Mouse (Mus musculus) embryonic facial prominence, embryonic 14.5 days (tissue): ENCODE measurements at regions not wholly inside any gene's neighbourhood (a gene's known extent, or its start where the extent isn't known, plus 50 kb on each side); places are given as distances from the start of the nearest gene placed in this dataset.

Experiments used
- ATAC-seq: fragments of 200-750 bp; cut with Nextera tagmentation; 2 replicates; pipeline ENCODE4 v1.8.0; 2017; ENCODE audit warnings: low read depth, moderate number of reproducible peaks, moderate TSS enrichment
- DNase-seq: peaks from one replicate; pipeline ENCODE4 v3.0.0-alpha.2; 2015; ENCODE audit warnings: low spot score
- H3K27ac ChIP-seq: fragments of 300-500 bp; sonication (generic); replicated peaks from 2 replicates; pipeline ENCODE4 v1.5.1; 2014; ENCODE audit warnings: low read depth, mild to moderate bottlenecking, low read length, moderate library complexity
- H3K27me3 ChIP-seq: fragments of 300-500 bp; sonication (generic); replicated peaks from 2 replicates; pipeline ENCODE4 v1.6.1; 2014; ENCODE audit warnings: low read length; ENCODE audit not compliant: control insufficient read depth, insufficient read depth
- H3K36me3 ChIP-seq: fragments of 300-500 bp; sonication (generic); 2 replicates; pipeline ENCODE4 v1.6.1; 2014; ENCODE audit warnings: low read length, mixed read lengths; ENCODE audit not compliant: control insufficient read depth, insufficient read depth
- H3K4me1 ChIP-seq: fragments of 300-500 bp; sonication (generic); 2 replicates; pipeline ENCODE4 v1.6.1; 2014; ENCODE audit warnings: antibody characterized with exemption, low read length; ENCODE audit not compliant: control insufficient read depth, insufficient read depth
- H3K4me2 ChIP-seq: fragments of 300-500 bp; sonication (generic); 2 replicates; pipeline ENCODE4 v1.6.1; 2014; ENCODE audit warnings: low read depth, mild to moderate bottlenecking, low read length, moderate library complexity, mixed read lengths
- H3K4me3 ChIP-seq: fragments of 300-500 bp; sonication (generic); 2 replicates; pipeline ENCODE4 v1.5.1; 2014; ENCODE audit warnings: low read depth, mild to moderate bottlenecking, low read length
- H3K9ac ChIP-seq: fragments of 300-500 bp; sonication (generic); 2 replicates; pipeline ENCODE4 v1.6.1; 2014; ENCODE audit warnings: low read depth, mild to moderate bottlenecking, low read length, moderate library complexity, mixed read lengths
- H3K9me3 ChIP-seq: fragments of 300-500 bp; sonication (generic); 2 replicates; pipeline ENCODE4 v1.6.1; 2016; ENCODE audit warnings: low read length; ENCODE audit not compliant: control insufficient read depth
- WGBS: fragments of 180-500 bp; shearing (Covaris S2); extraction: QIAGEN DNeasy Blood & Tissue Kit; methylation state at CpG from one replicate; pipeline ENCODE4 v1.1.7; 2014; 5-methylcytosine and 5-hydroxymethylcytosine counted together

DNA sequence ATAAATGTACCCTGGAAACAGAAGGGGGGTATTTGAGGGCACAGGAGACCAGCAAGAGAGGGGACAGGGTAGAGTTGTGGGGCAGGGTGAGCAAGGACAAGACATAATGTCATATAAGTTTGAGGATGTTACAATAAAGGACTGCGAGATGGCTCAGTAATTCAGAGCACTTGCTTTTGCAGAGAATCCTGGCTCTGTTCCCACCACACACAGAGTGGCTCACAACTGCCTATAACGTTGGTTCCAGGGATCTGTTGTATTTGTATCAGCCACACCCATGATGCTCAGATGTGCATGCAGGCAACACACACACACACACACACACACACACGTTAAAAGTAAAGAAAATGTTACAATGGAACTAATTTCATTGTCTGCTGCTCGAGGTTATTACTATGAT lies 94.2 kb upstream of the Paqr3 start:
- 76% methylated on average over 4 of the region's 4 CpGs for WGBS

DNA sequence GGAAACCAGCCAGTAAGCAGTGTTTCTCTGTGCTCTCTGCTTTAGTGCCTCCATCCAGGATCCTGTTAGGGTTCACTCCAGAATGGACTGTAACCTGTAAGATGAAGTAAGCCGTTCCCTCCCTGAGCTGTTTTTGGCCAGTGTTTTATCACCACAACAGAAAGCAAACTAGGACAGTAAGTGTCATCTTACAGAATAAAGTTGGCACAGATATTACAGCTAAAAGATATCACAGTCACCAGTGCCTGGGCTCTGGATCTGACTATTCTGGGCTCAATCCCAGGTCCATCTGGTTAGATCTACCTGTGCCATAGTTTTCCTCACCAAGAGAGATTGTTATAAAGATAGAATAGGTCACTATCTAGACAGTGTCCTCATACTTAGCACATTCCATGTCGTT lies 92.9 kb upstream of the Paqr3 start:
- no peaks in the 10 kb centered on the region for H3K4me1 ChIP-seq
- H3K27me3 ChIP-seq, result no peaks in the 10 kb centered on the region
- no peaks in the 10 kb centered on the region for H3K36me3 ChIP-seq
- H3K9me3 ChIP-seq, result no peaks in the 10 kb centered on the region
- 79% methylated on average over 2 of the region's 2 CpGs for WGBS
- no peak overlapping the region for H3K9ac ChIP-seq
- no peak overlapping the region for H3K27ac ChIP-seq
- ATAC-seq (no peak), DNase-seq (no peak)
- H3K4me3 ChIP-seq, result no peak overlapping the region
- no peak overlapping the region for H3K4me2 ChIP-seq

More for the DNA sequence above, 94.2 kb upstream of the Paqr3 start:
- H3K9me3 ChIP-seq, result no peaks in the 10 kb centered on the region
- DNase-seq (no peak), ATAC-seq (no peak)
- no peak overlapping the region for H3K4me3 ChIP-seq
- H3K36me3 ChIP-seq, result no peaks in the 10 kb centered on the region
- H3K4me2 ChIP-seq, result no peak overlapping the region
- H3K9ac ChIP-seq, result no peak overlapping the region
- no peaks in the 10 kb centered on the region for H3K27me3 ChIP-seq
- no peak overlapping the region for H3K27ac ChIP-seq
- H3K4me1 ChIP-seq, result no peaks in the 10 kb centered on the region

DNA sequence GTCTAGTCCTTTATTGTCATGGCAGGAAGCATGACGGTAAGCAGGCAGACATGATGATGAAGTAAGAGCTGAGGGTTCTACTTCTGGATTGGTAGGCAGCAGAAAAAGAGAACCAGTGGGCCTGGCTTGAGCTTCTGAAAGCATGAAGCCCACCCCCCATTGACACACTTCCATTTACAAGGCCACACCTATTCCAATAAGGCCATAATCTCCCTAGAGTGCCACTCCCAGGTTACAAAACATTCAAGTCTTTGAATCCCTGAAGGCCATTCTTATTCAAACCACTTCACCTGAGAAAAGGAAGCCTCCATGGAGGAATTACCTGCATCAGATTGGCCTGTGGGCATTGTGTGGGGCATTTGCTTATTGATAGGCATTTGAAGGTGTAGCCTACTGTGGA lies 92.2 kb upstream of the Paqr3 start:
- H3K27ac ChIP-seq, result no peak overlapping the region
- H3K36me3 ChIP-seq, result no peaks in the 10 kb centered on the region
- H3K9me3 ChIP-seq, result no peaks in the 10 kb centered on the region
- 88% methylated on average over 1 of the region's 1 CpGs for WGBS
- H3K4me1 ChIP-seq, result no peaks in the 10 kb centered on the region
- no peak overlapping the region for H3K4me2 ChIP-seq
- DNase-seq (no peak), ATAC-seq (no peak)
- no peak overlapping the region for H3K4me3 ChIP-seq
- H3K9ac ChIP-seq, result no peak overlapping the region
- H3K27me3 ChIP-seq, result no peaks in the 10 kb centered on the region

DNA sequence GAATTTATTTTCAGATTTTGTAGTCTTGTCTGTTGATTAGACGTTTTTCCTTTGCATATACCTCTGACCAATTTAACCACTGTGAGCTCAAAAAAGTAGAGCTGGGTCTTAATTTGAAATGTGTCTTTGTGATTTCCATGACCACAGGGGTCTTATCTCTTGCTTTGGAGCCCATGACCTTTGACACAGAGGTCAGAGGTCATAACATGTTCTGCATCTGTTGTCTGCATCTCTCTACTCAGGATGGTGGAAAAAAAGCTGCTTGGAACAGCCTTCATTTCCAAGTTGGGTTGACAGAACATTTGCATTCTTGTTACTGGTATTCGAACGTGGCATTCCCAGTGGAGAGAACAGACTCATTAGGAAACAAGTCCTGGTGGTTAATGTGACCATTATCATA lies 91.2 kb upstream of the Paqr3 start:
- H3K9me3 ChIP-seq, result no peaks in the 10 kb centered on the region
- H3K4me1 ChIP-seq, result no peaks in the 10 kb centered on the region
- DNase-seq (no peak), ATAC-seq (no peak)
- H3K9ac ChIP-seq, result no peak overlapping the region
- no peaks in the 10 kb centered on the region for H3K36me3 ChIP-seq
- no peak overlapping the region for H3K4me2 ChIP-seq
- no peak overlapping the region for H3K4me3 ChIP-seq
- no peaks in the 10 kb centered on the region for H3K27me3 ChIP-seq
- no peak overlapping the region for H3K27ac ChIP-seq
- 29% methylated on average over 3 of the region's 3 CpGs for WGBS

DNA sequence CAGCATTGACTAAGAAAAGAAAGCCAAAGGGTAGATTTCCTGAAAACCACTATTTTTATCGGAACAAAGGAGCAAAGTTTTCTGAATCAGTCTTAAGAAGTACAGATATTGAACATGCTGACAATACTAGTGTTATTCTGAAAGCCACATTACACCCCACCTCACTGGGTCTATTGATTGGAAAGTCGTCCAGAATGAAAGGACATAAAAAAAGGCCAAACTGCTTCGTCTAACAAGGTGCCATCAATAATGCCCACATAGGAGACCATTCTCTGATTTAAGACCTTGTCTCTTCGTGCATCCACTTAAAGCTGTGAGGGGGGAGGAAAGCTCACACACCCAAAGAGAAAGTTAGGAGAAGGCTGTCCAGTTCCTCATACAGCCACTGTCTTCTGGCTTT lies 89.3 kb upstream of the Paqr3 start:
- DNase-seq (no peak), ATAC-seq (no peak)
- Histone ChIP-seq H3K4me3 (no peak overlapping the region), H3K36me3 (no peaks in the 10 kb centered on the region), H3K27me3 (no peaks in the 10 kb centered on the region), H3K27ac (no peak overlapping the region), H3K4me2 (no peak overlapping the region), H3K4me1 (no peaks in the 10 kb centered on the region), H3K9ac (no peak overlapping the region), H3K9me3 (no peaks in the 10 kb centered on the region)
- WGBS, result 74% methylated on average over 4 of the region's 4 CpGs

DNA sequence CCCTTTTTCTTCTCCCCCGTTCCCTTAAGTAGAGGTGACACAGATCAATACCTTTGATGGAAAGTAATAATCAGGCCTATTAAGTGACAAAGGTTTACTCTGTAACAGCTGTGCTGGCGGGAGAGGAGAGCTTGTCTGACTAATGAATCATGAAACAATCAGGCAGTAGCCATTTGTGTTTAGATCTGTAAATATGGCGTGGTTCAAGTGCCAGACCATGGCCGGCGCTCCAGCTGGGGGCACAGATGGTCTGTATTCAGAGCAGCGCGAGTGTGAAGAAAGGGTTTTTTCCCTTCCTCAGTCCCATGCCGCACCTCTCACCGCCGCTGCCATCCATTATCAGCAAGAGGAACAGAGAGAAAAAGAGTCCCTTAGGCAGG lies 83.9 kb upstream of the Paqr3 start:
- Histone ChIP-seq H3K27me3 (no peaks in the 10 kb centered on the region), H3K27ac (no peak overlapping the region), H3K4me2 (no peak overlapping the region), H3K9ac (no peak overlapping the region), H3K4me3 (no peak overlapping the region), H3K9me3 (no peaks in the 10 kb centered on the region), H3K36me3 (no peaks in the 10 kb centered on the region), H3K4me1 (peaks cover 4% of the 10 kb centered on the region)
- peak; percentile 27; the same call in 1 of the 2 replicates for ATAC-seq
- peak; percentile 33 for DNase-seq
- WGBS, result 74% methylated on average over 10 of the region's 10 CpGs

DNA sequence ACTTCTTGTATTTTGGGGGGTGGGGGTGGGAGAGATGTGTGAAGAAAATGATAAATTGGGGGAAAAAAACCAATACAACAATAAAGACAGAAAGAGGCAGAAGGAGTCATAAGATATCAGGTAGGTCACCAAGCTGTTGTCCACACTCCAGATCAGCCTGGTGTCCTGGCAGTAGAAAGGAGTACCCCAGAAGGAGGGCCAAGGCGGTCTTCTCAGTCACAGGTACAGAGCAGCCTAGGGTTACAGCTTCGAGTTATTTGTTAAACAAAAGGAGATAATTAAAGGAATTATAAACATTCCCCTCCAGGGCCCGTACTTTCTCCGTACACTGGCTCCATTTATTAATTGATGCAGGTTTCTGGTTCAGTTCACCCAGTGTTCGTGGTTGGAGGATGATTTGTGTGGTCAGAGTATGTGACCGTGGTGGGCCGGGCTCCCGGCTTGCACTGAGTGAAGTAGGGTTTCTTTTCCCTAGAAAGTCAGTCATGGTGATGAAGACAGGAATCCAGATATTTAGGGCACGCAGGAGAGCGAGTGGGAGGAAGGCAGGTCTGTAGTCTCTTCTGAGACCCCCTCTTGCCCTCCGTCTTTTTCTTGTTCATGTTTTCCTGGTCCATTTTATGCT lies 83.4 kb upstream of the Paqr3 start:
- H3K9me3 ChIP-seq, result no peaks in the 10 kb centered on the region
- H3K36me3 ChIP-seq, result no peaks in the 10 kb centered on the region
- ATAC-seq (peak; percentile 59; the same call in 1 of the 2 replicates), DNase-seq (peak; percentile 26)
- no peaks in the 10 kb centered on the region for H3K27me3 ChIP-seq
- no peak overlapping the region for H3K4me3 ChIP-seq
- peaks cover 7% of the 10 kb centered on the region for H3K4me1 ChIP-seq
- 72% methylated on average over 11 of the region's 11 CpGs for WGBS
- no peak overlapping the region for H3K27ac ChIP-seq
- no peak overlapping the region for H3K4me2 ChIP-seq
- H3K9ac ChIP-seq, result no peak overlapping the region

DNA sequence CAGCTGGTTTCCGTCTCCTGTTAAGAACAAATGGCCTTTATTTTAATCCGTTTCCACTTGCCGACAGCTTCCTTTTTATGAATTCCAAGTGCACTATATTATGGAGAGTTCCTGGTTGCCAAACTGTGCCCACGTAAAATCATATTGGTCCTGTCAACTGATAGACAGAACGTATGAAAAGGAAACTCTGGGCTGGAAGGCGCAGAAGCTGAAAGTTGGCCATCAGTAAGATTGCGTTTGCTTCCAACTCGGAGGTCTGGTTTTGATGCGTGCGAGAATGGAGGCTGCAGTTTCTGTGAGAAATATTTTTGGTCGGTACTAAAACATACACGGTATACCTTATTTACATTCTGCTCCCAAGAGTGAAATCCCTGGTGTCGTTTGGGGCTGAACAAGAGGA lies 81.3 kb upstream of the Paqr3 start:
- DNase-seq (peak; percentile 20), ATAC-seq (no peak)
- Histone ChIP-seq H3K4me1 (peaks cover 7% of the 10 kb centered on the region), H3K27me3 (no peaks in the 10 kb centered on the region), H3K4me3 (no peak overlapping the region), H3K27ac (no peak overlapping the region), H3K36me3 (no peaks in the 10 kb centered on the region), H3K9me3 (no peaks in the 10 kb centered on the region), H3K4me2 (no peak overlapping the region), H3K9ac (no peak overlapping the region)
- 55% methylated on average over 13 of the region's 13 CpGs for WGBS

DNA sequence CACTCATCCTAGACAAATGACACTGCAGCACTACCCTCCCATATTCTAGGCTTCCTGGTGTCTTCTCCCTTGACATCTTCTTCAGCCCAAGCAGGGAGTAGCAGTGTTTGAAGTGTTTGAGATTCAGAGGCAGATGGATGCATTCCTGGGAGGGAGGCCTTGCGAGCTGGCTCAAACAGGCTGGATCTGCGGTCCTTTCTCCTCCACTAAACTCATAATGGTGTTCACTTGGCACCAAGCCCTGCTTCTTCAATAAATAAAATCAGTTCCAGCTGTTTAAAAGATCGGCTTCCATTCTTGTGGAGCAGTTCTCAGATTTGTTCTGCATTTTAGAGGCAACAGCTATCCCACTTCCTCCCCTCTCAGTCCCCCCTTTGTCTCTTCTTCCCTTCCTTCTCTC lies 79.3 kb upstream of the Paqr3 start:
- Histone ChIP-seq H3K4me1 (peaks cover 7% of the 10 kb centered on the region), H3K4me2 (no peak overlapping the region), H3K9me3 (no peaks in the 10 kb centered on the region), H3K9ac (no peak overlapping the region), H3K36me3 (no peaks in the 10 kb centered on the region), H3K27ac (peak overlapping the region; percentile 36; the same call in 1 of the 2 replicates), H3K27me3 (no peaks in the 10 kb centered on the region), H3K4me3 (no peak overlapping the region)
- ATAC-seq, result peak; percentile 83; the same call in 1 of the 2 replicates
- whole genome bisulfite sequencing, result 21% methylated on average over 3 of the region's 3 CpGs
- DNase-seq, result peak; percentile 93
